Mouse (Mus musculus): ENCODE data around the gene Vps8. TPM values are rescaled to one million over a fixed set of nuclear protein-coding genes. Genes with fewer than 3 reads are reported as not detected.

Gene Vps8
- polyA plus RNA-seq (2014; fragmentation: Nextera tagmentation; extraction: Ambion mirVana) = 20.4 and 24.9 TPM in 2 replicates

DNA sequence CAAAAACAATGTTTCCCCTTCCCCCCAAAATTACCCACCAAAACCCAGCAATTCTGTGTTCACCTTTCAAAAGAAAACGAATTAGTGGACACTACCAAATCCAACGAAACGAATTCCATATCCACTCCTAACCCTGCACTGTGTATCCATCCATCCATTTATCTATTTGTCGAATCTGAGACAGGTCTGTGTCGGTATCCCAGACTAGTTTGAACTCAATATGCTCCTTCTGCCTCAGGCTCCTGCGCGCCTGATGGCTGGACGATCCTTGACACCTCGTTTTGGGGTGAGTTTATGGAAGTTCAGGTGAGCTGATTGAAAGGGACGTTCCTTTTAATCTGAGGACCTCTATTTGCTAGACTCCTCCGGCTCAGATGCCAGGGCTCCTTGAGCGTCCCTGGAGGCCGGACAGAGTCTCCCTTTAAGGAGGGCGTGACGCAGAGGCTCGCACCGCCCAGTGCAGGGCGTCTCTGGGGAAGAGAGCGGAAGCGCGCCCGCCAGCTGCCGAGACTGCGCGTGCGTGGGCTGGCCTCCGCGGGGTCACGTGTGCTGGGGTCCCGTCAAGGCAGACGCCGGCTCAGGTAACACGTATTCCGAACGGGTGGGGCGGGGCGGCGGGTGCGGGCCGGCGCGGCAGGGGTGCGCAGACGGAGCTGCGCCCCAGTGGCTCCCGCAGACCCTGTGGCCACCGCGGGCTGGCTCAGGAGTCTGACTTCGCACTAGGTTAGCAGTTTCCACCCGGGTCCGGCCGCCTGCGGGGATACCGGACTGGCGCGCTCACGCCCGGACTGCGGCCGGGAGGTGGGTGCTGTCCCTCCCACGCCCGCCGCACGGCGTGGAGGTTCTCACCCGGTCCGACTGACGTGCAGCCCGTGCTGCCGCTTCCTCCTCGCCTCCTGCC, at the start of gene Vps8:
Gene Vps8 (plus strand): TSS at position 474 of the 901 bp plus-strand sequence.
- H3K4me2 ChIP-seq (replicated peaks; ENCODE audit: low read depth, low read length) = peak within 1 kb of the TSS; percentile 72
- no peaks in the 10 kb centered on the region for H3K9me3 ChIP-seq (ENCODE audit: control insufficient read depth, low read depth, low read length)
- no peaks in the 10 kb centered on the region for H3K36me3 ChIP-seq (ENCODE audit: control insufficient read depth, insufficient read depth, low read length)
- no peaks in the 10 kb centered on the region for H3K27me3 ChIP-seq (ENCODE audit: control insufficient read depth, insufficient read depth, low read length)
- H3K27ac ChIP-seq (ENCODE audit: low read length) = peak within 1 kb of the TSS; percentile 78
- H3K4me1 ChIP-seq (ENCODE audit: control insufficient read depth, insufficient read depth, low read length) = no peaks in the 10 kb centered on the region
- ATAC-seq (ENCODE audit: insufficient number of reproducible peaks, insufficient read depth, low FRiP score, low read depth) = peak; percentile 96
- under 1% methylated on average over 70 of the region's 71 CpGs for WGBS
- H3K4me3 ChIP-seq (ENCODE audit: low read depth, low read length) = peak within 1 kb of the TSS; percentile 74
- H3K9ac ChIP-seq (replicated peaks; ENCODE audit: low read depth, low read length) = peak within 1 kb of the TSS; percentile 47

DNA sequence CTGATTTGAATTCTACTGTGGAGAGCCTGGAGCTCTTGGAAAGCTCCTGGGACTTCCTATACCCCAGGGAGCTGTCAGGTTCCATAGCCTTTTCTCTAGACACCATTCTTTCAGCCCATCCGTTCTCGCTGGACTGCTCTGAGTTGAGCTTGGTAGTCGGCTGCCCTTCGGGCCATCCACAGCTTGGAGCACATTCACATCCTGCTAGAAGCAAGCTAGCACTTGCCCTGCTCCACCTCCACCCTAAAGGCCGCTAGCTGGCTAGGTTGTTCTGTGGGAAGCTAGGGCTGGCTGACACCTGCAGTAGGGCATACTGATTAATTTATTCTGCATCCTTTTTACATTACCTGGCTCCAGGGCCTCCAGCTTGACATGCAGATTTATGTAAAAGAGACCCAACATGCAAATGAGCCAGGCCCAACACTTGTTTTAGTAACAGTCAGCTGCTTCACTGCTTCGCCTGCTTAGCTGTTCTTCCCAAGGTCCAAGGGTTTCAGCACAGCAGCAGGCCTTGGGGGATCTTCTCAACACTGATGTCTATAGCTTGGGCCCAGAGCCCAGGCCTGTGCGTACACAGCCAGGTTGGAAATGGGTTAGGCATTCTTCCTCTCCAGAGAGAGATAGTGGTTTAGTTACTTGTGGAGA, 49.5 kb upstream of the Vps8 start:
- no peak for ATAC-seq (ENCODE audit: insufficient number of reproducible peaks, insufficient read depth, low FRiP score, low read depth)
- 63% methylated on average over 7 of the region's 7 CpGs for WGBS
- peaks cover 17% of the 10 kb centered on the region for H3K4me1 ChIP-seq (ENCODE audit: control insufficient read depth, insufficient read depth, low read length)
- H3K36me3 ChIP-seq (ENCODE audit: control insufficient read depth, insufficient read depth, low read length) = no peaks in the 10 kb centered on the region
- H3K4me2 ChIP-seq (replicated peaks; ENCODE audit: low read depth, low read length) = no peak overlapping the region
- no peaks in the 10 kb centered on the region for H3K9me3 ChIP-seq (ENCODE audit: control insufficient read depth, low read depth, low read length)
- peak overlapping the region; percentile 33; the same call in 1 of the 2 replicates for H3K27ac ChIP-seq (ENCODE audit: low read length)
- no peaks in the 10 kb centered on the region for H3K27me3 ChIP-seq (ENCODE audit: control insufficient read depth, insufficient read depth, low read length)
- no peak overlapping the region for H3K4me3 ChIP-seq (ENCODE audit: low read depth, low read length)
- H3K9ac ChIP-seq (replicated peaks; ENCODE audit: low read depth, low read length) = no peak overlapping the region

DNA sequence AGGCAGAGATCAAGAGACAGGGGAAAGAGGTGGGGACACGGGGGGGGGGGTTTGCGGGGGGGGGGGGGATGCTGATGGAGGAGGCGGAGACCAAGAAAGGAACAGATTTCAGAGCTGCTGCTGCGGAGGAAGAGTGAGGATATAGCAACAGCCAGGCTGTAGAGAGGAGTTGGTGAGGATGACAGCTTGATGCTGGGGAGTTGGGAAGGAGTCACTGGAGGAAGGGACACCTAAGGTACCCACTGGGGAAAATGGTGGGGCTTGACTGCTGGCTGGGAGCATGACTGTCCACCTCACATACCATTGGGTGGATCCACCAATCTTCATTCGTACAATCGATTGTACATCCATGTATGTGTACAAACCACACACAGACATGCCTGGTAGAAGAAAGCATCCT, 48.9 kb upstream of the Vps8 start:
- no peak overlapping the region for H3K27ac ChIP-seq (ENCODE audit: low read length)
- ATAC-seq (ENCODE audit: insufficient number of reproducible peaks, insufficient read depth, low FRiP score, low read depth) = no peak
- H3K9ac ChIP-seq (replicated peaks; ENCODE audit: low read depth, low read length) = no peak overlapping the region
- WGBS = 92% methylated on average over 4 of the region's 6 CpGs
- H3K4me2 ChIP-seq (replicated peaks; ENCODE audit: low read depth, low read length) = no peak overlapping the region
- no peaks in the 10 kb centered on the region for H3K9me3 ChIP-seq (ENCODE audit: control insufficient read depth, low read depth, low read length)
- H3K27me3 ChIP-seq (ENCODE audit: control insufficient read depth, insufficient read depth, low read length) = no peaks in the 10 kb centered on the region
- peaks cover 21% of the 10 kb centered on the region for H3K4me1 ChIP-seq (ENCODE audit: control insufficient read depth, insufficient read depth, low read length)
- no peaks in the 10 kb centered on the region for H3K36me3 ChIP-seq (ENCODE audit: control insufficient read depth, insufficient read depth, low read length)
- H3K4me3 ChIP-seq (ENCODE audit: low read depth, low read length) = no peak overlapping the region

DNA sequence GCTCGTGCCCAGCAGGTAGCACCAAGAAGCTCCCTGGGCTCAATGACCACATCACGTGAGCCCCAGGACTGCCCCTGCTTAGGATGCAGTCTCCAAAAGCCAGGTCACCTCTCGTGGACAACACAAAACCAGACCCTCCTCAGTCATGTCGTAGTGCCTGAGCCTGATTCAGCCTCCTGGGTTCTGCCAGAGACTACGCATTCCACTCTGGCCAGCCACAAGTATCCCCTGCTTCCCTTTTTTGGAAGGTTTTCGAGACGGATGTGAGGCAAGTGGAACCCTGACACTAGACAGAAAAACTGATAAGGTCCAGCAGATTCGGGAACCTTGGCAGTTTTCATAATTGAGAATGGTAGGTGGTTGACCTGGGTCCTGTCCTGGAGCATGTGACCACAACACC, 47.8 kb upstream of the Vps8 start:
- no peak for ATAC-seq (ENCODE audit: insufficient number of reproducible peaks, insufficient read depth, low FRiP score, low read depth)
- WGBS = 86% methylated on average over 8 of the region's 8 CpGs
- Histone ChIP-seq H3K9me3 (ENCODE audit: control insufficient read depth, low read depth, low read length) (no peaks in the 10 kb centered on the region), H3K27me3 (ENCODE audit: control insufficient read depth, insufficient read depth, low read length) (no peaks in the 10 kb centered on the region), H3K36me3 (ENCODE audit: control insufficient read depth, insufficient read depth, low read length) (no peaks in the 10 kb centered on the region), H3K27ac (ENCODE audit: low read length) (no peak overlapping the region), H3K4me2 (replicated peaks; ENCODE audit: low read depth, low read length) (no peak overlapping the region), H3K4me3 (ENCODE audit: low read depth, low read length) (no peak overlapping the region), H3K9ac (replicated peaks; ENCODE audit: low read depth, low read length) (no peak overlapping the region), H3K4me1 (ENCODE audit: control insufficient read depth, insufficient read depth, low read length) (peaks cover 21% of the 10 kb centered on the region)

DNA sequence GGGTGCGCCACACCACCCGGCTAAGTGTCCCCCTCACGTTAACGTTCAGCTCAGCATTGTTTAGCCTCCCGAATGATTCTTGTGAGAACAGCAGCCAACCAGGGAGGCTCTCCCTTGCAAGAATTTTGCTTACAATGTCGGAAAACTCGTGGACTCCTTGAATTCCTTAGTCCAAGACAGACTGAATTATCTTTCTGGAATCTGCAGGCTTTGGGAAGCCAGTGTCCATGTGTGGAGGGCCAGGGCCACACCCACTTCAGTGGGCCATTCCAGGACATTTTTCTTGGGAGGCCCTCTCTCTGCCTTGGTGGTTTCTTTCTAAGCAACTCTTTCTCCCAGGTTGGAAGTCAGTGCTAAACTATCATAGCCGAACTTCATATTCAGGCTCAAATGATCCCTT, 46.6 kb upstream of the Vps8 start:
- no peak for ATAC-seq (ENCODE audit: insufficient number of reproducible peaks, insufficient read depth, low FRiP score, low read depth)
- 62% methylated on average over 8 of the region's 8 CpGs for WGBS
- peaks cover 21% of the 10 kb centered on the region for H3K4me1 ChIP-seq (ENCODE audit: control insufficient read depth, insufficient read depth, low read length)
- H3K27me3 ChIP-seq (ENCODE audit: control insufficient read depth, insufficient read depth, low read length) = no peaks in the 10 kb centered on the region
- H3K27ac ChIP-seq (ENCODE audit: low read length) = peak overlapping the region; percentile 89; the same call in 1 of the 2 replicates
- no peaks in the 10 kb centered on the region for H3K9me3 ChIP-seq (ENCODE audit: control insufficient read depth, low read depth, low read length)
- H3K36me3 ChIP-seq (ENCODE audit: control insufficient read depth, insufficient read depth, low read length) = no peaks in the 10 kb centered on the region
- H3K4me3 ChIP-seq (ENCODE audit: low read depth, low read length) = no peak overlapping the region
- H3K4me2 ChIP-seq (replicated peaks; ENCODE audit: low read depth, low read length) = no peak overlapping the region
- H3K9ac ChIP-seq (replicated peaks; ENCODE audit: low read depth, low read length) = no peak overlapping the region

DNA sequence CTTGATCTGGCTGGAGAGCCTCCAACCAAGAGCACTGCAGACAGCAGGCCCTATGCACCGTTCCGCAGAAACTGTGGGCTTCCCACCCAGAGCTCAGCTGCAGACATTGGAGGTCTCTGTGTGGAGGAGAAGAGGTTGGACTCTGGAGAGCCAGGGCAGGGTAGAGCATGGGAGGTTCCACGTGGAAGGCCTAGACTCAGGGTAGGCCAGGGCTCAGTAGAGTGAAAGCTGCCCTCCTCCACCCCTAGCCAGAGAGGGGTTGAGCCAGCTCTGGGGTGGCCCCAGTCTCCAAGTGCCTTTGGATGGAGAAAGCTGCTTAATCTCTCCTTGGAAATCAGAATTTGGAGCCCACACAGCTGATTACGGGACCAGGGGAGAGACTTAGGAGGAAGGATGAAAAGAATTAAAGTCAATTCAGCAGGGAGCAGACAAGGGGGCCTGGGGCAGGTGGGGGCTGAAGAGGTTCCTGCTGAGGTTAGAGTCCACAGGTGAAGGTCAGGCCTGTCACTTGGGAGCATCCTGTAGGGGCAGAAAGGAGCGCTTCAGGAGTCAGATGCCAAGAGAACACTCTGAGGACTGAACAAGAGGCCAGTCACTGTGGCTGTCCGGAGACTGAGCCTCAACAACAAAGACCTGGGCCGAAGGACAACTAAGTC, 45.8 kb upstream of the Vps8 start:
- Histone ChIP-seq H3K36me3 (ENCODE audit: control insufficient read depth, insufficient read depth, low read length) (no peaks in the 10 kb centered on the region), H3K4me3 (ENCODE audit: low read depth, low read length) (no peak overlapping the region), H3K4me2 (replicated peaks; ENCODE audit: low read depth, low read length) (no peak overlapping the region), H3K4me1 (ENCODE audit: control insufficient read depth, insufficient read depth, low read length) (peaks cover 21% of the 10 kb centered on the region), H3K27me3 (ENCODE audit: control insufficient read depth, insufficient read depth, low read length) (no peaks in the 10 kb centered on the region), H3K9ac (replicated peaks; ENCODE audit: low read depth, low read length) (no peak overlapping the region), H3K27ac (ENCODE audit: low read length) (peak overlapping the region; percentile 89), H3K9me3 (ENCODE audit: control insufficient read depth, low read depth, low read length) (no peaks in the 10 kb centered on the region)
- peak; percentile 53; the same call in 1 of the 2 replicates for ATAC-seq (ENCODE audit: insufficient number of reproducible peaks, insufficient read depth, low FRiP score, low read depth)
- WGBS = 36% methylated on average over 7 of the region's 7 CpGs

DNA sequence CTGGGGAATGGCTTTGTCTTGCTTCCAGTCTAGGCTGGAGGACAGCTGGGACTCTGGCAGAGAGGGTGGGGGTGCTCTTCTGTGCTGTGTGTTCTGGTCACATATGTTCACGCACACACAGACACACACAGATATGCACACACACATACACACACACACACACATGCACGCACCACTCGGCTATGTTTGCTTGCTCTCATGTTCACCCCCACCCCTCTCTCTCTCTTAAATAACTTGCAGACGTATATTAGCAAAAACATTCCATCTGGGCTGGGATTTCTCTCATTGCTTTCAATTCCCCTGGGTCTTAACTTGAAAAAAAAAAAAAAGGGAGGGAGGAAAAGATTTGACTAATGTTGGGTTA, 45.3 kb upstream of the Vps8 start:
- Histone ChIP-seq H3K27ac (ENCODE audit: low read length) (peak overlapping the region; percentile 89), H3K4me1 (ENCODE audit: control insufficient read depth, insufficient read depth, low read length) (peaks cover 21% of the 10 kb centered on the region), H3K4me3 (ENCODE audit: low read depth, low read length) (no peak overlapping the region), H3K36me3 (ENCODE audit: control insufficient read depth, insufficient read depth, low read length) (no peaks in the 10 kb centered on the region), H3K4me2 (replicated peaks; ENCODE audit: low read depth, low read length) (no peak overlapping the region), H3K27me3 (ENCODE audit: control insufficient read depth, insufficient read depth, low read length) (no peaks in the 10 kb centered on the region), H3K9me3 (ENCODE audit: control insufficient read depth, low read depth, low read length) (no peaks in the 10 kb centered on the region), H3K9ac (replicated peaks; ENCODE audit: low read depth, low read length) (no peak overlapping the region)
- 15% methylated on average over 4 of the region's 4 CpGs for WGBS
- peak; percentile 53; the same call in 1 of the 2 replicates for ATAC-seq (ENCODE audit: insufficient number of reproducible peaks, insufficient read depth, low FRiP score, low read depth)

DNA sequence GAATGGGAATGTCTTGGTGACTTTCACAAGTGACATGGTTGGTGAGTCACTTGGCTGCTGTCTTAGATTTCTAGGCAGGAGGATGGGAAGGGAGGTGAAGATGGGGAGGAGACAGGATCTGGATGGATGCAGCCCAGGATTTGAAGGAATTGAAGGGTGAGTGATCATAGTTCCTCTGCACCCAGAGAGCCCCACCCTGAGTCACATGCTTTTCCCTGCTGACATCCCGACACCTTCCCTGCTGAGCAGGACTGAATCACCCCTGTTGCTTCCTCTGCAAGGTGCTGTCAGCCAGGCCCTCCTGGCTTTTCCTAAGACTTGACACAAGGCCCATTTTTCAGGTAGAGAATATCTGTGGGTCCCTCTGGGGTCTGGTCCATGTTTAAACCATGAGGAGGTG, 41.4 kb upstream of the Vps8 start:
- Histone ChIP-seq H3K4me3 (ENCODE audit: low read depth, low read length) (no peak overlapping the region), H3K4me1 (ENCODE audit: control insufficient read depth, insufficient read depth, low read length) (peaks cover 27% of the 10 kb centered on the region), H3K9me3 (ENCODE audit: control insufficient read depth, low read depth, low read length) (no peaks in the 10 kb centered on the region), H3K27ac (ENCODE audit: low read length) (no peak overlapping the region), H3K4me2 (replicated peaks; ENCODE audit: low read depth, low read length) (no peak overlapping the region), H3K9ac (replicated peaks; ENCODE audit: low read depth, low read length) (no peak overlapping the region), H3K27me3 (ENCODE audit: control insufficient read depth, insufficient read depth, low read length) (no peaks in the 10 kb centered on the region), H3K36me3 (ENCODE audit: control insufficient read depth, insufficient read depth, low read length) (no peaks in the 10 kb centered on the region)
- WGBS = 83% methylated on average over 1 of the region's 1 CpGs
- no peak for ATAC-seq (ENCODE audit: insufficient number of reproducible peaks, insufficient read depth, low FRiP score, low read depth)
